Mouse (Mus musculus): ENCODE data around the gene Rnf34. TPM values are rescaled to one million over a fixed set of nuclear protein-coding genes. Genes with fewer than 3 reads are reported as not detected.

The Rnf34 gene
- polyA plus RNA-seq, 1 experiment from 2014 or later, result 48.3 TPM

DNA sequence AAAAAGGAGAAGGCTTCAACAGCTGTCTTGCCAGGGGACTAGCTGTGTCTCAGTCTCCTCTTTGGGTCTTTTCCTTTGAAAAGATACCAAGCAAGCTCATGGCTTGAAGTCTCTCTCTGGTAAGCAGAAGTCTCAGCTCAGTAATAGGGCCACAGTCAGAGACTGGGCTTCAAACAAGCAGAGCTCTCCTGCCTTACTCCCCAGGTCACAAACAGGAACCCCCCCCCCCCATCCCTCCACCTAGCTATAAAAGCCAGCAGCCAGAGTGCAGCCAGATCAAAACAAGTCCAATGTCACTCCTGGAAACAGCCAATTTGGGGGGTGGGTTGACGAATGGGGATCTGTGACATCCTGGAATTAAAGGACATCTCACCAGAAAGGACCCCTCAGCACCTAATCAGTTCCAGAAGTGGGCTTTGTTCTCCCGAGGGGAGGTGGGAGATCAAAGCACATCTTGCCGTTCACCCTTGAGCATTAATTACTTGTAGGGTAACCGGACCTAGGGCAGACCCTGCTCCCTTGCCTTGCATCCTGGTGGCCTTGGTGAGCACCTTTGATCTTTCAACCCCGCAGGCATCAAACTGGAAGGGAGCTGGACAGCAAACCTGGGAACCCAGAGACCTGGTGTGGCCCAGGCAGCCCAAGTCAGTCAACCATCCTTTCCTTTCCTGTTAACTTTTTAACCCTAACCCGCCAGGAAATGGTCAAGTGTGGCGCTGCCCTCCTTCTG, 68.3 kb downstream of the Rnf34 start:
- no peaks in the 10 kb centered on the region for H3K36me3 ChIP-seq (ENCODE audit: control insufficient read depth, insufficient read depth, low read length)
- no peaks in the 10 kb centered on the region for H3K27me3 ChIP-seq (ENCODE audit: control insufficient read depth, insufficient read depth, low read depth, low read length)
- no peak for ATAC-seq
- H3K9me3 ChIP-seq (replicated peaks; ENCODE audit: control insufficient read depth, low read length, poor library complexity, severe bottlenecking), result no peaks in the 10 kb centered on the region
- WGBS, result 52% methylated on average over 7 of the region's 7 CpGs
- no peaks in the 10 kb centered on the region for H3K4me1 ChIP-seq (ENCODE audit: control insufficient read depth, insufficient read depth, low read length)
- H3K27ac ChIP-seq (ENCODE audit: low read length), result no peak overlapping the region
- no peak overlapping the region for H3K4me2 ChIP-seq (ENCODE audit: low read length)
- no peak overlapping the region for H3K4me3 ChIP-seq (ENCODE audit: low read depth, low read length)
- no peak overlapping the region; the same call in 1 of the 2 replicates for H3K9ac ChIP-seq (ENCODE audit: low read depth, low read length)

DNA sequence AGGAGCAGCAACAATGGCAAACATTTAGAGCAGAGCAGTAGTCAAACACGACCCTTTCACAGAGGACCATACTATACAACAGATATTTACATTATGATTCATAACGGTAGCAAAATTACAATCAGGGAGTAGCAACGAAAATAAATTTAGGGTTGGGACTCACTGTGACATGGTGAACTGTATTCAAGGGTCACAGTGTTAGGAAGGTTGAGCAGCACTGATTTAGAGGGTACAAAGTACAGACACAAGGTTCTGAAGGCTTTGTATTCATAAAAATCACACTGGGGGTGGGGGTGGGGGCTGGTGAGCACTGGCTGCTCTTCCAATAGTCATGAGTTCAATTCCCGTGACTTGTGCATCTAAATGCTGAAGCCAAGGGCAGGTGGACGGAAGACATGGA, 70.7 kb downstream of the Rnf34 start:
- Histone ChIP-seq H3K27me3 (ENCODE audit: control insufficient read depth, insufficient read depth, low read depth, low read length) (no peaks in the 10 kb centered on the region), H3K4me1 (ENCODE audit: control insufficient read depth, insufficient read depth, low read length) (no peaks in the 10 kb centered on the region), H3K36me3 (ENCODE audit: control insufficient read depth, insufficient read depth, low read length) (no peaks in the 10 kb centered on the region), H3K4me3 (ENCODE audit: low read depth, low read length) (no peak overlapping the region), H3K4me2 (ENCODE audit: low read length) (no peak overlapping the region), H3K27ac (ENCODE audit: low read length) (no peak overlapping the region), H3K9ac (ENCODE audit: low read depth, low read length) (no peak overlapping the region), H3K9me3 (replicated peaks; ENCODE audit: control insufficient read depth, low read length, poor library complexity, severe bottlenecking) (no peaks in the 10 kb centered on the region)
- no peak for ATAC-seq
- 92% methylated on average over 5 of the region's 5 CpGs for WGBS

Other genes with a start within 250 kb of the Rnf34 start
- 71.6 and 86.7 TPM in 2 replicates for gene Ift81, start 235.5 kb upstream of the Rnf34 start, polyA plus RNA-seq (2015; fragmentation: Nextera tagmentation; extraction: Ambion mirVana)
- 1.8 and 2.5 TPM in 2 replicates for gene P2rx7, start 206.1 kb upstream of the Rnf34 start, polyA plus RNA-seq (2015; fragmentation: Nextera tagmentation; extraction: Ambion mirVana)
- gene P2rx4, start 142.5 kb upstream of the Rnf34 start, polyA plus RNA-seq (2015; fragmentation: Nextera tagmentation; extraction: Ambion mirVana), result 14.6 and 15.3 TPM in 2 replicates
- 63.4 and 69.5 TPM in 2 replicates for gene Camkk2, start 70.6 kb upstream of the Rnf34 start, polyA plus RNA-seq (2015; fragmentation: Nextera tagmentation; extraction: Ambion mirVana)
- gene Anapc5, start 28.7 kb upstream of the Rnf34 start, polyA plus RNA-seq (2015; fragmentation: Nextera tagmentation; extraction: Ambion mirVana), result 520 and 546 TPM in 2 replicates
- 117 and 123 TPM in 2 replicates for gene Kdm2b, start 139.8 kb downstream of the Rnf34 start, polyA plus RNA-seq (2015; fragmentation: Nextera tagmentation; extraction: Ambion mirVana)
- gene Orai1, start 165.0 kb downstream of the Rnf34 start, polyA plus RNA-seq (2015; fragmentation: Nextera tagmentation; extraction: Ambion mirVana), result 9.3 and 10.7 TPM in 2 replicates
- 0.62 and 1.7 TPM in 2 replicates for gene Morn3, start 197.0 kb downstream of the Rnf34 start, polyA plus RNA-seq (2015; fragmentation: Nextera tagmentation; extraction: Ambion mirVana)
- 16.9 and 18.7 TPM in 2 replicates for gene Tmem120b, start 218.4 kb downstream of the Rnf34 start, polyA plus RNA-seq (2015; fragmentation: Nextera tagmentation; extraction: Ambion mirVana)

Measured in midbrain, embryonic 16.5 days (tissue).